Comparison of ENCODE assay signal across 8 mouse cellular contexts in genomic region chr1:23958668-23959414, GRCm38 (mm10). TPM values are rescaled to one million over a fixed set of nuclear protein-coding genes. Genes with fewer than 3 reads are reported as not detected.
DNase-seq lines count a peak whose midpoint lies in the region; ATAC-seq and TF ChIP-seq lines count a peak whose summit lies in the region.

No protein-coding gene starts in this region.

- ATAC-seq in lung, embryonic 15.5 days (ENCODE audit: borderline replicate concordance, extremely low read depth, low FRiP score, low TSS enrichment) = peak; percentile 84; the same call in 1 of the 2 replicates
- ATAC-seq in embryonic facial prominence, embryonic 14.5 days (ENCODE audit: low read depth) = peak; percentile 44; the same call in 1 of the 2 replicates
- peak; percentile 71; the same call in 1 of the 2 replicates for ATAC-seq in limb, embryonic 12.5 days (ENCODE audit: insufficient number of reproducible peaks, insufficient read depth, low FRiP score, low TSS enrichment, low read depth)
- no peak for ATAC-seq in neural tube, embryonic 15.5 days (ENCODE audit: low FRiP score)

- no peaks in the 10 kb centered on the region for H3K4me1 ChIP-seq in lung, embryonic 15.5 days
- H3K4me1 ChIP-seq in lung, adult 2 months (ENCODE audit: control insufficient read depth, insufficient read depth, low read length) = no peaks in the 10 kb centered on the region; the same call in 1 of the 2 replicates
- peaks cover 5% of the 10 kb centered on the region; the same call in 1 of the 2 replicates for H3K4me1 ChIP-seq in embryonic facial prominence, embryonic 14.5 days (ENCODE audit: control insufficient read depth, insufficient read depth, low read length)
- peaks cover 11% of the 10 kb centered on the region for H3K4me1 ChIP-seq in limb, embryonic 12.5 days (replicated peaks)
- H3K4me1 ChIP-seq in neural tube, embryonic 15.5 days = no peaks in the 10 kb centered on the region

- TF ChIP-seq CTCF in lung, adult 2 months (IDR thresholded peaks at IDR 0.05; ENCODE audit: insufficient read depth, low read length) = no peak

- no peak overlapping the region for H3K27ac ChIP-seq in lung, embryonic 15.5 days
- H3K27ac ChIP-seq in embryonic facial prominence, embryonic 14.5 days (replicated peaks; ENCODE audit: low read depth, low read length) = no peak overlapping the region
- H3K27ac ChIP-seq in limb, embryonic 12.5 days = no peak overlapping the region
- no peak overlapping the region for H3K27ac ChIP-seq in neural tube, embryonic 15.5 days (replicated peaks)

- H3K27me3 ChIP-seq in lung, embryonic 15.5 days = no peaks in the 10 kb centered on the region
- H3K27me3 ChIP-seq in embryonic facial prominence, embryonic 14.5 days (replicated peaks; ENCODE audit: control insufficient read depth, insufficient read depth, low read length) = no peaks in the 10 kb centered on the region
- H3K27me3 ChIP-seq in limb, embryonic 12.5 days = no peaks in the 10 kb centered on the region; the same call in 1 of the 2 replicates
- H3K27me3 ChIP-seq in neural tube, embryonic 15.5 days (replicated peaks) = no peaks in the 10 kb centered on the region

- peak overlapping the region; percentile 10; the same call in 1 of the 2 replicates for H3K9ac ChIP-seq in lung, embryonic 15.5 days
- H3K9ac ChIP-seq in embryonic facial prominence, embryonic 14.5 days (ENCODE audit: low read depth, low read length) = 0 out of 2 replicates have a peak overlapping the region, but pooled peaks have one; percentile 14
- no peak overlapping the region for H3K9ac ChIP-seq in limb, embryonic 12.5 days (replicated peaks)
- H3K9ac ChIP-seq in neural tube, embryonic 15.5 days (replicated peaks) = no peak overlapping the region

- no peaks in the 10 kb centered on the region for H3K36me3 ChIP-seq in lung, embryonic 15.5 days
- H3K36me3 ChIP-seq in embryonic facial prominence, embryonic 14.5 days (ENCODE audit: control insufficient read depth, insufficient read depth, low read length) = no peaks in the 10 kb centered on the region
- no peaks in the 10 kb centered on the region for H3K36me3 ChIP-seq in limb, embryonic 12.5 days
- no peaks in the 10 kb centered on the region for H3K36me3 ChIP-seq in neural tube, embryonic 15.5 days

- H3K9me3 ChIP-seq in lung, embryonic 15.5 days = no peaks in the 10 kb centered on the region
- H3K9me3 ChIP-seq in embryonic facial prominence, embryonic 14.5 days (ENCODE audit: control insufficient read depth, low read length) = no peaks in the 10 kb centered on the region
- H3K9me3 ChIP-seq in limb, embryonic 12.5 days = no peaks in the 10 kb centered on the region
- H3K9me3 ChIP-seq in neural tube, embryonic 15.5 days (replicated peaks) = no peaks in the 10 kb centered on the region

- H3K4me3 ChIP-seq in lung, embryonic 15.5 days = peak overlapping the region; percentile 23
- H3K4me3 ChIP-seq in lung, adult 2 months (replicated peaks; ENCODE audit: extremely low read depth, low read depth, low read length) = no peak overlapping the region
- peak overlapping the region; percentile 32 for H3K4me3 ChIP-seq in embryonic facial prominence, embryonic 14.5 days (ENCODE audit: low read depth, low read length)
- H3K4me3 ChIP-seq in limb, embryonic 12.5 days (replicated peaks) = peak overlapping the region; percentile 35
- H3K4me3 ChIP-seq in neural tube, embryonic 15.5 days (replicated peaks) = peak overlapping the region; percentile 4; the same call in 1 of the 2 replicates

- DNase-seq in lung, adult 2 months = no peak
- DNase-seq in embryonic facial prominence, embryonic 14.5 days (ENCODE audit: low spot score) = peak; percentile 14
- DNase-seq in layer of hippocampus, adult 9-11 months = no peak
- no peak for DNase-seq in cerebellum, adult 11 months
- DNase-seq in right cerebral cortex, postnatal 10 days (ENCODE audit: low spot score in 2 of 2) = no peak

- 17% methylated on average over 13 of the region's 13 CpGs for WGBS in lung, embryonic 15.5 days
- 25% methylated on average over 13 of the region's 13 CpGs for WGBS in lung, adult 2 months
- WGBS in embryonic facial prominence, embryonic 14.5 days = 13% methylated on average over 13 of the region's 13 CpGs
- WGBS in limb, embryonic 12.5 days = 12% methylated on average over 13 of the region's 13 CpGs
- 17% methylated on average over 13 of the region's 13 CpGs for WGBS in neural tube, embryonic 15.5 days

- no peak for TF ChIP-seq POLR2A in lung, adult 2 months (IDR thresholded peaks at IDR 0.05; ENCODE audit: borderline replicate concordance, extremely low read depth, low read depth, low read length)

- peak overlapping the region; percentile 48 for H3K4me2 ChIP-seq in lung, embryonic 15.5 days
- H3K4me2 ChIP-seq in embryonic facial prominence, embryonic 14.5 days (ENCODE audit: low read depth, low read length) = peak overlapping the region; percentile 53
- H3K4me2 ChIP-seq in limb, embryonic 12.5 days = peak overlapping the region; percentile 56
- H3K4me2 ChIP-seq in neural tube, embryonic 15.5 days = peak overlapping the region; percentile 39

RNA-seq across cellular contexts. Expression of gene Smap1, which starts 36.7 kb away (rescaled TPM):
- polyA plus RNA-seq in lung, embryonic 15.5 days (2015; fragmentation: Nextera tagmentation; extraction: Ambion mirVana) = 40.5 and 43.0 TPM in 2 replicates
- polyA plus RNA-seq in lung, adult 2 months (2012; rRNA removed) = 28.4 and 45.0 TPM in 2 replicates
- 51.8 and 55.4 TPM in 2 replicates for polyA plus RNA-seq in embryonic facial prominence, embryonic 14.5 days (2014; fragmentation: Nextera tagmentation; extraction: Ambion mirVana)
- 42.8 and 46.3 TPM in 2 replicates for polyA plus RNA-seq in limb, embryonic 12.5 days (2016; fragmentation: Nextera tagmentation; extraction: Ambion mirVana)
- polyA plus RNA-seq in neural tube, embryonic 15.5 days (2015; fragmentation: Nextera tagmentation; extraction: Ambion mirVana) = 88.3 and 111 TPM in 2 replicates

RNA-seq across cellular contexts. Expression of gene Sdhaf4, which starts 46.6 kb away (rescaled TPM):
- 65.3 and 68.0 TPM in 2 replicates for polyA plus RNA-seq in lung, embryonic 15.5 days (2015; fragmentation: Nextera tagmentation; extraction: Ambion mirVana)
- 5.3 and 9.0 TPM in 2 replicates for polyA plus RNA-seq in lung, adult 2 months (2012; rRNA removed)
- polyA plus RNA-seq in embryonic facial prominence, embryonic 14.5 days (2014; fragmentation: Nextera tagmentation; extraction: Ambion mirVana) = 94.4 and 96.1 TPM in 2 replicates
- polyA plus RNA-seq in limb, embryonic 12.5 days (2016; fragmentation: Nextera tagmentation; extraction: Ambion mirVana) = 89.1 and 96.3 TPM in 2 replicates
- 79.2 and 85.2 TPM in 2 replicates for polyA plus RNA-seq in neural tube, embryonic 15.5 days (2015; fragmentation: Nextera tagmentation; extraction: Ambion mirVana)

Comparison
In these comparisons a context has a peak if more than half of its experiments do, and no peak if none do; other contexts are left out.
1. H3K9ac ChIP-seq: peak in lung, embryonic 15.5 days (single experiment) and embryonic facial prominence, embryonic 14.5 days (single experiment); none in limb, embryonic 12.5 days (single experiment) and neural tube, embryonic 15.5 days (single experiment).
2. Peak in every context shown above with its lines, with median percentiles within 50 percentile points of each other: H3K4me2 ChIP-seq.